In the genomic region with DNA sequence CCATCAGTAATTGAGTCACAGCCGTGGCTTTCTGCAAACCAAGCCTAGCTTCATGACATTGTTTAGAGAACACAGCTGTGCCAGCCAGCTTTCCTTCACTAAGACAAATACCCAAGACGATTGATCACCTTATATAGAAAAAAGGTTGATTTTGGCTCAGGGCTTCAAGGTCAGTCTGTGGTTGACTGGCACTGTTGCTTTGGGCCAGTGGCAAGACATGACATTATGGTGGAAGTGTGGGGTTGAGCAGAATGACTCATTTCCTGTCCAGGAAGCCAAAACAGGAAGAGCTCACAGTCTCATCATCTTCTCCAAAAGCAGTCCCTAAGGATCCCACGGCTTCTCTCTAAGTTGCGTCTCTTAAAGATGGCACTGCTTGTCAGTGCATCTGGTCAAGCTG, we compare ENCODE assay signal across 27 mouse cellular contexts.
DNase-seq lines count a peak whose midpoint lies in the region; ATAC-seq lines count a peak whose summit lies in the region.
"Had no signal": no experiment of that assay in that cellular context is flagged by ENCODE, and none has a peak within 500 bp of the region (broad histone marks: within the 10 kb centered on the region; RNA-seq: fewer than 3 reads in every experiment).

No protein-coding gene starts in this region.

- peak; percentile 58 for DNase-seq in 3134 (ENCODE audit: extremely low read depth, insufficient read length, low spot score)
- DNase-seq in 416B (ENCODE audit: low read depth) = peak; percentile 73
- DNase-seq in layer of hippocampus, postnatal 36 days = no peak
- no peak for DNase-seq in heart, postnatal 4 days
- DNase-seq in kidney, postnatal 14 days = no peak
- DNase-seq: adrenal gland, adult 8-10 months; cerebellum, adult 11 months; cerebellum, adult 9-10 months; cerebellum, postnatal 36 days; embryo, embryonic 11 days; gastrocnemius, adult 2 months; gastrocnemius, postnatal 36 days; heart, adult 2 months; heart, postnatal 14 days; kidney, adult 8-10 months; liver; lung, embryonic 14.5 days; lung, postnatal 36 days; retina, postnatal 1 day; right cerebral cortex, postnatal 14 days; thymus, postnatal 14 days had no signal

- peak; percentile 78 for ATAC-seq in granulocyte monocyte progenitor cell, adult 5-6 weeks (replicated peaks; ENCODE audit: poor library complexity, severe bottlenecking)
- ATAC-seq in megakaryocyte progenitor cell, adult 5-6 weeks (replicated peaks; ENCODE audit: poor library complexity) = peak; percentile 58
- ATAC-seq: activated CD4-positive, CD25-positive, alpha-beta regulatory T cell, adult 4 months; forebrain, embryonic 15.5 days; hindbrain, embryonic 16.5 days; intestine, embryonic 16.5 days had no signal

Comparison
In these comparisons a context has a peak if more than half of its experiments do, and no peak if none do; other contexts are left out.
1. DNase-seq: peak in 3134 (single experiment) and 416B (single experiment); none in layer of hippocampus, postnatal 36 days (0 of 2), heart, postnatal 4 days (single experiment) and kidney, postnatal 14 days (single experiment).